Mouse (Mus musculus) right cerebral cortex, adult 18-20 months (tissue): ENCODE data around the gene Wdr73.
A peak's percentile ranks its signal among the peaks of the same experiment; 100 is the strongest.

Experiments
- DNase-seq: peaks from one replicate; pipeline ENCODE4 v3.0.0; 2022; ENCODE audit warnings: mixed read lengths

Wdr73 gene

GRCm38 (mm10) chr7:80849710-80850109 is 51.4 kb downstream of the Wdr73 start:
- DNase-seq = peak; percentile 39

- no peak for DNase-seq
Observed at GRCm38 (mm10) chr7:80849267-80849666, 51.8 kb downstream of the Wdr73 start.

GRCm38 (mm10) chr7:80846709-80847108 is 54.4 kb downstream of the Wdr73 start:
- no peak for DNase-seq

GRCm38 (mm10) chr7:80846280-80846678 is 54.8 kb downstream of the Wdr73 start:
- no peak for DNase-seq

GRCm38 (mm10) chr7:80845621-80846279 is 55.3 kb downstream of the Wdr73 start:
- DNase-seq = no peak

GRCm38 (mm10) chr7:80844691-80845090 is 56.4 kb downstream of the Wdr73 start:
- no peak for DNase-seq

GRCm38 (mm10) chr7:80843910-80844640 is 57.0 kb downstream of the Wdr73 start:
- DNase-seq = no peak

GRCm38 (mm10) chr7:80843176-80843575 is 57.9 kb downstream of the Wdr73 start:
- no peak for DNase-seq

GRCm38 (mm10) chr7:80842132-80842531 is 58.9 kb downstream of the Wdr73 start:
- DNase-seq = no peak

GRCm38 (mm10) chr7:80840937-80841336 is 60.1 kb downstream of the Wdr73 start:
- DNase-seq = peak; percentile 49
